Mouse (Mus musculus): ENCODE data around the gene Vps54.

- TF ChIP-seq CTCF (IDR thresholded peaks at IDR 0.05): no peak
- TF ChIP-seq EP300 (IDR thresholded peaks at IDR 0.05): no peak
Observed at GRCm38 (mm10) chr11:21351296-21351695, 112.2 kb downstream of the Vps54 start.

All from lung, postnatal 0 days (tissue).